Mouse (Mus musculus) frontal cortex, adult (tissue): ENCODE measurements around the gene Rhbg.
"Not testable (repeated sequence)": the region's sequence is repeated elsewhere in the genome, so short reads cannot be mapped to it uniquely, and the experiment has no call there.

ENCODE experiments used
- ATAC-seq: cut with Nextera tagmentation; 2 replicates; pipeline ENCODE4 v1.9.2; 2017; ENCODE audit warnings: mild to moderate bottlenecking, moderate library complexity, mixed read lengths; ENCODE audit not compliant: low TSS enrichment

Rhbg gene

DNA sequence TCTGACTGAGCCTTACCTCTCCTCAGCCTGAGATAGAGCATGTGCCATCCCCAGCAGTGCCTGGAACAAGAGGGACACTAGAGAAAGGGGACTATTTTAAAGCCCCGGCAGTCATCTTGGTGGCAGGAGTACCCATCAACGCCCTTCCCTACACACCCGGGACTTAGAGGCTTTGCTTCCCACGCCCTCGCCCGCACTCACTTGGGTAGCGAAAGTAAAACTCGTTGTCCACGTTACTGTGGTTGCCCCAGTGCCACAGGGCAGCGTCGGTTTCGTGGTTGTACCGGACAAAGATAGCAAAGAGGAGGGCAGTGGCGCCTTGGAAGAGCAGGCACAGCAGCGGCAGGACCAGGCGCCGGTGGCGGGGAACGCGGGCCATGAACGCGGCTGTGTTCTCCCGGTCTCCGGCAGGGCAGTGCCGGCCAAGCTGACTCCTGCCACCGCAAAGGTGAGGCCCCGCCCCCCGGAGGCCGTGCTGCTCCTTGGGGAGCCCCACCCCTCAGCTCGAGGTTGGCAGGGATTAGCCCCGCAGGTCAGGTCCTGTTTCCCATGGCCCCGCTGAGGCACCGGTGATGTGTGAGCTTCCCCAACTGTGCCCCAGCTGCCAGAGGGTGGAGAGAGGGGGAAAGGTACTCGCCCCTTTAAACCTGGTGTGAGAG, at the start of gene Rhbg:
TSS of gene Rhbg (minus strand) at position 442 of the 659 bp plus-strand sequence.
- ATAC-seq = peak; percentile 38; the same call in 1 of the 2 replicates

DNA sequence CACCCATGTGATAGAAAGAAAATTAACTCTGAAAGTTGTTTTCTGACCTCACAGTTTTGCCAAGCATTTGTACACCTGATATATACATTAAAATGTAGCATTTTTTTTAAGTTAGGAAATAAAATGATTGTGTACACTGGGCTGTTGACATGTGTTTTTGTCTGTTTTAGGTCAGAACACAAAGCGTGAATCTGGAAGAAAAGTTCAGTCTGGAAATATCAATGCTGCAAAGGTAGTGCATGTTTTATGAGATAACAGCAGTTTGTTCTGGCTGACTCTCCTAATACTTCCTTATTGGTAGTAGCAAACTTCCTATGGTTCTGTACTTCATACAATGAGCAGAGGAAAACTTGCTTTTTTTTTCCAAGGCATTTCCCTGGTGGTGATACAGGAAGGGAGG, 44.7 kb upstream of the Rhbg start:
- no peak for ATAC-seq

DNA sequence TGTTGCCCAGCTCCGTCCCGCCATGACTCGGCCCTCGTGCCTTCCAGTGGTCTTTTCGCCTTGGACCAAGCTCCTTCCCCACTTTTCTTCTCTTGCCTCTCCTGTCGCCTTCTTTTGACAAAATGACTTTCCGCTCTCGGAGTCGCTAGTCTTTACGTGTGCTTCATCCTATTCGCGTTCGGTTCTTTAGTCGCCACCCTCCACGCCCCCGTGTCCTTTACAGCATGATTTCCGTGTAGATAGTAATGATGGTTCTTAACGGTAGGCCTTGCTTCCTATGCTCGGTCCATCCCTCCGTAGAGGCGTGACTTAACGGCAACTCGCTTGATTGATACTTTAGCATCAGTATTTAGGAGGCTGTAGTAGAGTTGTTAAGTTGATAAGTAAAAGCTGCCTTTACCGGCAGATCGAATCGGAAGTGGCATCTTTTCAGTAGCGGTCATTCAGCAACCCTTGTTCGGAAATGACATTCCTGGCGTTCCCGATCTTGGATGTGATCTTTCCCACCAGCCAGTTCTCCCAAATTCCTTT, 42.9 kb upstream of the Rhbg start:
- peak; percentile 70 for ATAC-seq

DNA sequence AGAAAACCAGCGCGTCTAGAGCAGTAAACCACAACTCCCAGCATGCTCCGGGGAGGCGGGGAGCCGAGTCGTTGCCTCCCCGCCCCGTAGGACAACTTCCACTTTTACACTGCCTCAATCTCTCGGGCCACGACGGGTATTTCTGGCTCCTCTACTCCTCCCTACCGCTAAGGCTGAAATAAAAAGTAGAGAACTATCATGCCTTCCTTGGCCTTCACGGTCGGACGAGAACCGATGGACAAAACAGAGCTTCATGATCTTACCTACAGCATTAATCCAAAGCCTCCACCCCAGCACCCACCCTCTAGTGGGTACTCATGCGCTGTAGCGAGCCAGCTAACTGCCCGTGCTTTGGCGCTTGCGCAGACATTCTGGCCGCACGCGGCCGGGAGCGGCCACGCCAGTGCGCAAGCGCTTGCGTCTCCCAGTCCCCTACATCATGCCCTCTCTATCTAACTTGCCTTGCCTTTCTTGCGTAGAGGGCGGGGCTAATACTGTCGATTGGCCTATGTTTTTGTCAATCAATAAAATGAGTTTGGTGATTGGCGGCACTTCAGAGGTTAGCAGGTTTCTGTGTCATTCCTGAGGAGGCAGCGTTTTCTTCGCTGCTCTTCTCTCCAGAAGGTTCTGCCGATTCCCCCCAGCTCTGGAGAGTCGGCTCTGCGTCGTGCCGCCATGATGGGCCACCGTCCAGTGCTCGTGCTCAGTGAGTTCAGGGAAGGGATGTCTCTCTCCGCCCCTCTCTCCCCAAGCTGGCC, 42.2 kb upstream of the Rhbg start, which contains the start of the genes Tsacc and Cct3:
TSS of gene Tsacc (minus strand) at position 439 of the 758 bp plus-strand sequence.
TSS of gene Cct3 (plus strand) at position 556 of the 758 bp plus-strand sequence.
- ATAC-seq = peak; percentile 96

DNA sequence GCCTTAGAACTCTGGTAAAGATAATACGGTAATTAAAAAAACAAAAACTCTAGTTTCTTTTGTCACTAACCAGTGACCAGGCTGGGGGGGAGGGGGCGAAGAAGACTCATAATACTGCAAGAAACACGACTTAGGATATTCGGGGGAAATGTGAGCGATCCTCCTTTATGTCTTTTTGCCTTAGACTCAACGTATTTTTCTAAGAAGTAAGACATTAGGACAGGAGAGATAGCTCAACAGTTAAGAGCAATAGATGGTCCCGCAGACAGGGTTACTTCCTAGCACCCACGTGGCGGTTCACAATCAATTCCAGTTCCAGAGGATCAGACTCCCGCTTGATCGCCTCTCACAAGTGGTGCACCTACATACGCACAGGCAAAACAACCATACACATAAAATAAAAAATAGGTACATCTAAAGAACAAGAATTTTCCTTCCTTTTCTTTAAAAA, 41.6 kb upstream of the Rhbg start:
- no peak for ATAC-seq

DNA sequence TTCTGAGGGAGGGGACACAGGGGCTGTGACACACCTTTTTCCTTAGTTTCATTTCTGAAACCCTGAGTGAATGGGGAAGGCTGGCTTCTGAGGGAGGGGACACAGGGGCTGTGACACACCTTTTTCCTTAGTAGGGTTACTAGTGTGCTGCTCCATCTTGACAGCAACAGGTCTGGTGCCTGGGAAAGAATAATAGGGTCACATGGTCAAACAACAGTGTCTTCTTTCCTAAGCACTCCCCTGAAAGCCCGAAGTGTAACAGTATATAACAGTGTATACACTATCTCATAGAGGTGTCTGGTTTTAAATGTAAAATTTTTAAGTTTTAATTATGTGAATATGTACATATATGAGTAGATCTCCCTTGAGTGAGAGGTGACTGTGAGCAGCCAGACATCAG, 40.8 kb upstream of the Rhbg start:
- ATAC-seq = not testable (repeated sequence)

DNA sequence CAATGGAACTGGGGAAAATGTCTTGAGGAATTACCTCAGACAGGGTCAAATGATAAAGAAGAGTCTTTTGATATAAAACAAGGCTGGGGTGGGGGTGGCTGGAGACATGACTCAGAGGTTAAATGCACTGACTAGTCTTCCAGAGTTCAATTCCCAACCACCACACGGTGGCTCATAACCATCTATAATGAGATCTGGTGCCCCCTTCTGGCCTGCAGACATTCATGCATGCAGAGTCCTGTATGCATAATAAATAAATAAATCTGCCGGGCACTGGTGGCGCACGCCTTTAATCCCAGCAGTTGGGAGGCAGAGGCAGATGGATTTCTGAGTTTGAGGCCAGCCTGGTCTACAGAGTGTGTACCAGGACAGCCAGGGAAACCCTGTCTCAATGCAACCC, 37.5 kb upstream of the Rhbg start:
- no peak for ATAC-seq

DNA sequence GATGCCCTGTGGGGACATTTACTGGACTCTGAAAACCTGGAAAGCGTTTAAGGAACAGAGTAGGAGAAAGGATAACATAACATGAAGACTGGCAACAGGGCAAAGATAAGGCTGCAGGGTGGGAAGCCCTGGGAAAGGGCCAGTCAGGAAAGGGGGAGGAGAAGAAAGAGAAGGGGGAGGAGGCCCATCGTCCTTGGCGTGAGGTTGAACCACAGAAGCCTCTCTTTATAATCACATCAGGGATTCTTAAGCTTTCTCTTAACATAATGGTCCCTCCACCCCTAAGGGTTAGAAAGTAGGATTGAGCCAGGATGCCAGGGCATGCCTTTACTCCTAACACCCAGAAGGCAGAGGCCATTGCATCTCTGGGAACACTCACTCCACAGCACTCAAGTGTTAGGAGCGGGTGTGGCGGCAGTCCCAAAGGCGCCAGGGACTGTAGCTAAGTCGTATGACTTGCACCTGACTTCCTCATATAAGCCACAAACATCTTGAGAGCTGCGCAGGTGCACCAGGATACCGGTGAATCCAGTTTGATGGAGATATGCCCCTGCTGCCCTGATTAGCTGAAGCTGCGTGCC, 33.7 kb upstream of the Rhbg start:
- ATAC-seq = not testable (repeated sequence)

DNA sequence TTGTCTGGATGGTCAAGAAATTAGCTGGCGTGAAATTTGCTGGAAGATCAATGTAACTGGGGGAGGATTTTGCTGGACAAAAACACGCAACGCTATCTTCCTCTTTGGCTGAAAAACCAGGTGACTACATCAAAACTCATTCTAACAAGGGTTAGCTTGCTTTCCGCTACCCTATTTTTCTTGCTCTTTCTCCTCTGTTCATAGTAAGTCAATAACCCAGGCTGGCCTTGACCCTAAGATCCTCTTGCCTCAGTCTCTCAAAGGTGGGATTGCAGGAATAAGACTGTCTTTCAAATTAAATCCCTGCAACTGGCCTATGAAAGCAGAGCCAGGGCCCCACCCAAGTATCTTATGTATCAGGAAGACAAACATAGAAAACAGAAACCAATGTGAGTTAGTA, 32.6 kb upstream of the Rhbg start, which contains the start of gene Gm38392:
TSS of gene Gm38392 (minus strand) at position 101 of the 400 bp plus-strand sequence.
- no peak for ATAC-seq

DNA sequence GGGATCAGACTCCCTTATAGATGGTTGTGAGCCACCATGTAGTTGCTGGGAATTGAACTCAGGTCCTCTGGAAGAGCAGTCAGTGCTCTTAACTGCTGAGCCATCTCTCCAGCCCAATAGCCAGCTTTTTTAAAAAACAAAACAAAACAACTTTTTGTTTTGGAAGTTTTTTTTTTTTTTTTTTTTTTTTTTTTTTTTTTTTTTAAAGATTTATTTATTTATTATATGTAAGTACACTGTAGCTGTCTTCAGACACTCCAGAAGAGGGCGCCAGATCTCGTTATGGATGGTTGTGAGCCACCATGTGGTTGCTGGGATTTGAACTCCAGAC, 31.0 kb upstream of the Rhbg start:
- ATAC-seq = not testable (repeated sequence)

DNA sequence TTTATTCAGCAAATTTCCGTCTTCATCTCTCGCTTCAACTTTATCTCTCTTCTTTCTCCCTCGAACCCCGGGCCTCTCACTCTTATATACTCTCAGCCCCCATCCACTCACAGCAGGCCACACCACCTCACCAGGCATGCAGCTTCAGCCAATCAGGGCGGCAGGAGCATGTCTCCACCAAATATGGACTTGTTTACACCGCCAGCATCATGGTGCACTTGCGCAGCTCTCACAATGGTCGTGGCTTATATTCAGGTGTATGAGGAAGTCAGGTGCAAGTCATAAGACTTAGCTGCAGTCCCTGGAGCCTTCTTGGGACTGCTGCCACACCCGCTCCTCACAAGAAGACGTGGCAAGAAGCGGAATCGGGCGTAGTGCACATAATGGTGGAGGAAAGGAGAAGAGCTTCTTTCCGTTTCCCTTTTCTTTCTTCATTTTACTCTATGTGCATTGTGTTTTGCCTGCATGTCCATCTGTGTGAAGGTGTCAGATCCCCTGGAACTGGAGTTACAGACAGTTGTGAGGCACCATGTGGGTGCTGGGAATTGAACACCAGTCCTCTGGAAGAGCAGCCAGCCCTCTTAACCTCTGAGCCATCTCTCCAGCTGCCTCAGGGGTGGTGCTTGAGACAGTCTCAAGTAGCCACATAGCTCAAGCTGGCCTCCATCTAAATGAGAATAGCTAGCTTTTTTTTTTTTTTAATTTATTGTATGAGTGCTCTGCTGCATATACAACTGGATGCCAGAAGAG, 30.5 kb upstream of the Rhbg start:
- not testable (repeated sequence) for ATAC-seq

DNA sequence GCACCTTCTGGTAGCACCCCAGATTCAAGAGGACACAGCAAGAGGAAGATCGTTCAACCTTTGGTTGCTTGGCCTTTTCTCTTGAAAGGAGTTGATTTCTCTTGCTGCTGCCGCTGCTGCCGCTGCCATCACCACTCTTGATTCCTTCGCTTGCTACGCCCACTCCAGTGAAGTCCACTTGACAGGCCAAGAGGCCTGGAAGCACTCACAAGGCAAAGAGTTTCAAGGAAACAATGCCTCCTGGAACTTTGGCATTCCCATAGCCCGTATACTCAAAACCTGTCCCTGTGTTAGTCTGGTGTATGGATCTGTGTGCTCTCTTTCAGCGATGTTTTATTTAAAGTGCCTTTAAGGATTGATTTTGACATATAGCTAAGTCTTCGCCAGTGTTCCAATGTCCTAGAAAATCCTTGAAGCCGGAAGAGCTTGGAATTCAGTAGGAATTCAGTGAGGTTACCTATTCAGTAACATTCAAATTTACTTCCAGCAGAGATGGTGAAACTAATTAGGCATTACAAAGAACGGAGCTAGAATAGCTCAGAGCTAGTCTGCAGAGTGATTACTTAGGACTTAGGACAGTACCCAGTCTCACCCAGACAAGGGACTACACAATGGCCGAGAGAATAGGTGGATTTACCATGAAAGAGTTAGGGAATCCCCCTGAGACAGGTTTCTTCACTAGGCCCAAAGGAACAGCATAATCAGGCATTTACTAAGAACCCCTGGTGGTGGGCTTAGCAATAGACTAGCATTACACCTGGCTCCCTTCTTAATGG, 26.8 kb upstream of the Rhbg start:
- not testable (repeated sequence) for ATAC-seq

DNA sequence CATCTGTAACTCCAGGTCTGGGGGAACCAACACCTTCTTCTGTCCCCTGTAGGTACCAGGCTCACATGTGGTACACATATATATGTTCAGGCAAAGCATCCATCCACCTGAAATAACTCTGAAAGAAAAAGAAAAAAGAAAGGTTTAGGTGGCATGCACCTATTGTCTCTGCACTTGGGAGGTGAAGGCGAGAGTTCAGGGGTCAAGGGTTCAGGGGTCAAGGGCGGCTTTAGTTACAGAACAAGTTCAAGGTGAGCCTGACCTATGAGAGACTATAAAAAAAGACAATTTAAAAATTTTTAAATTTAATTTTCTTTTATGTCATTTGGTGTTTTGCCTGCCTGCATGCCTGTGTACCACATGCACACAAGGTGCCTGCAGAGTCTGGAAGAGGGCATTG, 25.5 kb upstream of the Rhbg start:
- ATAC-seq = no peak

DNA sequence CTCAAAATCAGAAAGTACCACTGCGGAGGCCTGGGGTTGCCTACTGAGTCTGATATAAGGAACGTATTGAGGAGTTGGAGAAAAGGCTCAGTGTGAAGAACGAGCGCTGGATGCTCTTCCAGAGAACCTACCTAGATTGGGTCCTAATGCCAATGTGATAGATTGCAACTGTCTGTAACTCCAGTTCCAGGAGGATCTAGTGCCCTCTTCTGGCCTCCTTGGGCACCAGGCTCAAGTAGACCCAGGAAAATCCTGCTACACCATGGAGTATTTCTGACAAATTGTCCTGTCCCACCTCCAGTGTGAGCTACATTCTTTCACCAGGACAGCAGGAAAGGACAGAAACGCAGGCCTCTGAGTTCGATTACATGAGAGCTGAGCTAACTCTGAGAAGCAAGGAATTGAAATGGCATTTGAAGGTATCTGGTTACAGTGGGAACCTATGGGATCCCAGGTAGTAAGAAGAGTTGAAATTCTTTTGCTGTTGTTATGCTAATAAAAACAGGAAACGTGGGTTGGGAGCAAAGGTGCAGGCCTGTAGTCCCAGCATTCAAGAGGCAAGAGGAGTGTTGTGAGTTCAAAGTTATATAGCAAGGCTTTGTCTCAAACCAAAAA, 22.1 kb upstream of the Rhbg start:
- peak; percentile 77; the same call in 1 of the 2 replicates for ATAC-seq

DNA sequence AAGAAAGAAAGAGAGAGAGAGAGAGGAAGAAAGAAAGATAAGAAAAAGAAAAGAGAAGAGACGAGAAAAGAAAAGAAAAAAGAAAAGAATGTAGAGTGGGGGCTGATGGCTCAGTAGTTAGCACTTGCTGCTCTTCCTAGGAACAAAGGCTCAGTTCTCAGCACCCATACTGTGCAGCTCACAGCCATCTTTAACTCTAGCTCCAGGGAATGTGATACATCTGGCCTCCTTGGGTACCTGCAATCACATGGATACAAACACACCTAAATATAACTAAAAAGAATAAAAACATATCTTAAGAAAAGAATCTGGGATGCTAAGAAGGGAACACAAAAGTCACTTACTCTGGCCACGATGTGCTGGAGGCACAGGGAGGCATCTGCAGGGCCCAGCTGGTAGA, 21.6 kb upstream of the Rhbg start:
- no peak for ATAC-seq

DNA sequence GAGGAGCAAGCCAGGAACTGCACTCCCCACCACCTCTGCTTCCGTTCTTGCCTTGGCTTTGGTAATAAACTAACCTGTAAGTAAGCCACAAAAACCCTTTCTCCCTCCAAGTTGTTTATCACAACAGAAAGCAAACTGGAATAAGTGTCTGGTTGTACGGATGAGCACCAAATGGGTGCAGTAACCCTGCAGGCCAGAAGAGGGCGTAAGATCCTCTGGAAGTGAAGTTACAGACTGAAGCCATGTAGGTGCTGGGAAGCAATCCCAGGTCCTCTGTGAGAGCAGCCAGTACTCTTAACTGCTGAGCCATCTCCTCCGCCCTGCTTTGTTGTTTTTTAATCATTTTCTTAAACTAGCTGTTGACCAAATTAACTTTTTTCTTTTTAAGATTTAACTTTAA, 19.5 kb upstream of the Rhbg start:
- ATAC-seq = no peak

DNA sequence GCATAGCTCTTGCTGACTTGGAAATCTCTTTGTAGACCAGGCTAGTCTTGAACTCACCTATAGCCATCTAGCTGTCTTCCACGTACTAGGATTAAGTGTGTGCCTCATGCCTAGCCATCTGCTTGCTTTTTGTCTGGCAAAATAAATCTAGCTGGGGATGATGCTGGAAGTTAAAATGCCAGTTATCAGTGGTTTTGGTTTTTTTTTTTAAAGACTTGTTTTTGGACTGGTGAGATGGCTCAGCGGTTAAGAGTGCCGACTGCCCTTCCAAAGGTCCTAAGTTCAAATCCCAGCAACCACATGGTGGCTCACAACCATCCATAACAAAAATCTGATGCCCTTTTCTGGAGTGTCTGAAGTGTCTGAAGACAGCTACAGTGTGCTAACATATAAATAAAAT, 17.4 kb upstream of the Rhbg start:
- ATAC-seq = no peak

DNA sequence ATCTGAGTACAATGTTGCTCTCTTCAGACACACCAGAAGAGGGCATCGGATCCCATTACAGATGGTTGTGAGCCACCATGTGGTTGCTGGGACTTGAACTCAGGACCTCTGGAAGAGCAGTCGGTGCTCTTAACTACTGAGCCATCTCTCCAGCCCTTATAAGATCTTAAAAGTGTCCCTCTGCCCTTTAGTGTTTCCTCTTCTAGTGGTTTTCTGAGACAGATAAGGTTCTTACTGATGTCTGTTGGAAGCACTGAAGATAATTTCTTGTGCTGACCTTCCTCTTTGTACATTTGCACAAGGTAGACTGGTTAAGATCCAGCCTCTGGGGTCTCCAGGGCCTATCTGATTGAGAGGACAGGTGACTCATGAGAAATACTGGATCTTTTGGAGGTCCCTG, 16.8 kb upstream of the Rhbg start:
- ATAC-seq = not testable (repeated sequence)

DNA sequence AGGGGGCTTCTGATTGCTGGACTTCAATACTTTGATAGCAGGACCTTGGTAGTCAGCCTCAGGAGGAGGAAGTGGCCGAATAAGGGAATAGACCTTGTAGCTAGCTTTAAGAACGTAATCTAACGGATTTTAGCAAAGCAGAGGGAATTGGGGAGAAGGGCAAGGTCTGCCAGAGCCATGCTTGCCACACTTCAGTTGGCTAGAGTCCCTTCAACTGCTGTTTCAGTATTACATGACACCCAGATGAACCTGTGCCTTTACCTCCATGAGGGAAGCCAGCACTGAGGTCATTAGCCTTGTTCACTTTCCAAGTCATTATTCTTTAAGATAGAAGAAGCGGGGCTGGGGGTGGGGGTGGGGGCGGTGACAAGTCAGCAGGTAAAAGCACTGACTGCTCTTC, 14.5 kb upstream of the Rhbg start:
- no peak for ATAC-seq

DNA sequence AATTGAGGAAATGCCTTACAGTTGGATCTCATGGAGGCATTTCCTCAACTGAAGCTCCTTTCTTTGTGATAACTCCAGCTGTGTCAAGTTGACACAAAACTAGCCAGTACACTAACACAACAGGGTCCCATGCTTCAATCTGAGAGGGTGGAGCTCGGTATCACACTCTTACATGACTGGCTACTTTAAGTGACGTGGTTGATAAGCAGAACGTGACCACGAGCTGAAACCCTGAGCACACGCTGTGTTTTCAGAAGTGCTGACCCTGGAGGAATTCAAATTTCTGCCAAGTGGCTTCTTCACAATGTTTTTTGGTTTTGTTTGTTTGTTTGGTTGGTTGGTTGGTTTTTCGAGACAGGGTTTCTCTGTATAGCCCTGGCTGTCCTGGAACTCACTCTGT, 13.5 kb upstream of the Rhbg start:
- ATAC-seq = not testable (repeated sequence)

DNA sequence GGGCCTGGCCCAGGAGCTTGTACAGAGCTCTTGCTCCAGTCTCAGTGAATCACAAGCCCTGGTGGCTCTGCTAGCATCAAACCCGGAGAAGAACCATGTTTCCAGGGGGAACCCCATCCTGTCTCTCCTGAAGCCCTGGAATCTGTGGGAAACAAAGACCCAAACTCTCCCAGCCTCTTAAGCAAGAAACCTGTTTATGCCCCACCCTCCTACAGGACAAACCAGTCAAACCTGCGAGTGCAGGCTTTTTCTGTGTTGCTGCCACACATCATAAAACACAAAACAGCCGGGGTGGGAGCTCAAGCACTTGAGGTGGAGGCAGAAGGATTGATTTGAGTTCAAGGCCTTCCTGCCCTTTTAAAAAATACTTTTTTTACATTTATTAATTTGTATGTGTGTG, 7.8 kb upstream of the Rhbg start:
- ATAC-seq = no peak
